Mouse (Mus musculus): ENCODE data around the gene Gucy2g.

GRCm38 (mm10) chr19:55258514-55258913 lies 17.5 kb upstream of the Gucy2g start:
- TF ChIP-seq CTCF (IDR thresholded peaks at IDR 0.05; ENCODE audit: extremely low read depth, insufficient read depth, low read length) (no peak), POLR2A (IDR thresholded peaks at IDR 0.05; ENCODE audit: extremely low read depth, insufficient read depth, low read length) (no peak)
